Mouse (Mus musculus) heart, postnatal 0 days (tissue): ENCODE measurements around the gene Pla2g16. TPM values are rescaled to one million over a fixed set of nuclear protein-coding genes. Genes with fewer than 3 reads are reported as not detected.

Experiments used
- ATAC-seq: fragments of 200-750 bp; cut with Nextera tagmentation; 2 replicates; pipeline ENCODE4 v1.8.0; 2017; ENCODE audit warnings: low read depth, moderate number of reproducible peaks, moderate library complexity; ENCODE audit not compliant: insufficient read depth
- DNase-seq: peaks from one replicate; pipeline ENCODE4 v3.0.0-alpha.2; 2016; ENCODE audit warnings: low spot score
- H3K27ac ChIP-seq: fragments of 300-500 bp; sonication (generic); 2 replicates; pipeline ENCODE4 v1.5.1; 2014; ENCODE audit warnings: low read depth, mild to moderate bottlenecking
- H3K27me3 ChIP-seq: fragments of 300-500 bp; sonication (generic); 2 replicates; pipeline ENCODE4 v1.6.1; 2014; ENCODE audit warnings: low read length, mixed read lengths; ENCODE audit not compliant: control insufficient read depth, insufficient read depth
- H3K36me3 ChIP-seq: fragments of 300-500 bp; sonication (generic); replicated peaks from 2 replicates; pipeline ENCODE4 v1.6.1; 2014; ENCODE audit warnings: low read length, mixed read lengths; ENCODE audit not compliant: control insufficient read depth, insufficient read depth
- H3K4me1 ChIP-seq: fragments of 300-500 bp; sonication (generic); 2 replicates; pipeline ENCODE4 v1.6.1; 2014; ENCODE audit warnings: antibody characterized with exemption; ENCODE audit not compliant: control insufficient read depth, insufficient read depth
- H3K4me2 ChIP-seq: fragments of 300-500 bp; sonication (generic); 2 replicates; pipeline ENCODE4 v1.6.1; 2014; ENCODE audit warnings: low read depth, mild to moderate bottlenecking, low read length, moderate library complexity
- H3K4me3 ChIP-seq: fragments of 300-500 bp; sonication (generic); 2 replicates; pipeline ENCODE4 v1.5.1; 2014; ENCODE audit warnings: low read depth, low read length
- H3K9ac ChIP-seq: fragments of 300-500 bp; sonication (generic); replicated peaks from 2 replicates; pipeline ENCODE4 v1.6.1; 2014; ENCODE audit warnings: low read depth, low read length, mixed read lengths
- H3K9me3 ChIP-seq: fragments of 300-500 bp; sonication (generic); replicated peaks from 2 replicates; pipeline ENCODE4 v1.6.1; 2016; ENCODE audit warnings: low read length; ENCODE audit not compliant: control insufficient read depth
- CTCF ChIP-seq: IDR thresholded peaks from 2 replicates; pipeline ENCODE4 v1.5.1; 2016; ENCODE audit warnings: antibody characterized with exemption, control low read depth, low read depth
- EP300 ChIP-seq: IDR thresholded peaks from 2 replicates; pipeline ENCODE4 v1.6.1; 2016; ENCODE audit warnings: antibody characterized with exemption, low read depth
- WGBS: fragments of 180-500 bp; shearing (Covaris S2); extraction: QIAGEN DNeasy Blood & Tissue Kit; methylation state at CpG from one replicate; pipeline ENCODE4 v1.1.7; 2014; 5-methylcytosine and 5-hydroxymethylcytosine counted together
- polyA plus RNA-seq: library from polyadenylated mRNA; unstranded; fragments of >200 nt; fragmentation: Nextera tagmentation; extraction: Ambion mirVana; gene quantifications from 2 replicates; pipeline ENCODE4 v1.2.1, GENCODE M21; 2015
- total RNA-seq: library from RNA; depleted of rRNA; stranded (reverse); fragments of >200 nt; gene quantifications from 2 replicates; pipeline ENCODE4 v1.2.3, GENCODE M21; 2014; ENCODE audit warnings: low replicate concordance; rRNA removed

The Pla2g16 gene
- total RNA-seq = 41.6 and 45.6 TPM in 2 replicates
- polyA plus RNA-seq = 69.2 and 74.1 TPM in 2 replicates

- ATAC-seq (peak; percentile 93), DNase-seq (peak; percentile 86)
- no peaks in the 10 kb centered on the region for H3K27me3 ChIP-seq
- 1% methylated on average over 27 of the region's 27 CpGs for WGBS
- no peaks in the 10 kb centered on the region for H3K36me3 ChIP-seq
- peak within 1 kb of the TSS; percentile 62 for H3K9ac ChIP-seq
- peak within 1 kb of the TSS; percentile 65 for H3K4me2 ChIP-seq
- no peak for TF ChIP-seq EP300
- TF ChIP-seq CTCF = peak; percentile 20
- H3K4me1 ChIP-seq = peaks cover 8% of the 10 kb centered on the region; the same call in 1 of the 2 replicates
- peak within 1 kb of the TSS; percentile 85 for H3K27ac ChIP-seq
- peak within 1 kb of the TSS; percentile 71 for H3K4me3 ChIP-seq
- no peaks in the 10 kb centered on the region for H3K9me3 ChIP-seq
Measured at GRCm38 (mm10) chr19:7557328-7557822, at the start of gene Pla2g16. TSS of gene Pla2g16 (plus strand) at chr19:7557459.

GRCm38 (mm10) chr19:7508026-7508425 is 49.2 kb upstream of the Pla2g16 start:
- Histone ChIP-seq H3K36me3 (peaks cover 23% of the 10 kb centered on the region), H3K4me3 (no peak overlapping the region), H3K4me1 (peaks cover 10% of the 10 kb centered on the region; the same call in 1 of the 2 replicates), H3K9me3 (no peaks in the 10 kb centered on the region), H3K9ac (no peak overlapping the region), H3K27ac (no peak overlapping the region), H3K4me2 (no peak overlapping the region), H3K27me3 (no peaks in the 10 kb centered on the region)
- WGBS = 62% methylated on average over 4 of the region's 4 CpGs
- peak; percentile 13; the same call in 1 of the 2 replicates for TF ChIP-seq CTCF
- no peak for TF ChIP-seq EP300
- no peak for ATAC-seq
- DNase-seq = no peak

GRCm38 (mm10) chr19:7516437-7516836 is 40.8 kb upstream of the Pla2g16 start:
- no peak for DNase-seq

DNA sequence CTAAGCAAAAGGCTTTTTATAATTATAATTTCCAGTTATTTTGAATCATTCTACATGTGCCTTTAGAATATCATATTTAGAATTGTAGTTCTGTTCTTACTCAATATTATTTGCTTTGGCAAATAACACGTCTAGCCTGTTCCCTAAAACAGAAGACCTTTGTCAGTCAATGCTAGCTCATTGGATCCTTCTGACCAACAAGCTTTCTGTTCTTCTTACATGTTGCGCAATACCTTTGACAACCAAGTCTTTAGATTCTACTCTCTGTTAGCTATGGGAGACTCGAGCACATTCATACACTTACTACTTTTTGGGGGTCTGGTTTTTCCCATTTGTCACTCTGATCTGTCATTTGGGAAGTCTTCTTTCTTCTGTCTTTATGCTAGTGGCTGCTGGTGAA is 35.6 kb upstream of the Pla2g16 start:
- H3K36me3 ChIP-seq = peaks cover 73% of the 10 kb centered on the region
- no peak overlapping the region for H3K4me2 ChIP-seq
- DNase-seq = no peak
- 89% methylated on average over 3 of the region's 3 CpGs for WGBS
- H3K4me3 ChIP-seq = no peak overlapping the region
- no peak overlapping the region for H3K27ac ChIP-seq
- no peaks in the 10 kb centered on the region for H3K4me1 ChIP-seq
- TF ChIP-seq EP300 = no peak
- TF ChIP-seq CTCF = no peak
- H3K27me3 ChIP-seq = no peaks in the 10 kb centered on the region
- no peak for ATAC-seq
- no peak overlapping the region for H3K9ac ChIP-seq
- H3K9me3 ChIP-seq = no peaks in the 10 kb centered on the region

More at GRCm38 (mm10) chr19:7516437-7516836, 40.8 kb upstream of the Pla2g16 start:
- Histone ChIP-seq H3K4me1 (no peaks in the 10 kb centered on the region), H3K4me2 (no peak overlapping the region), H3K9me3 (no peaks in the 10 kb centered on the region), H3K4me3 (no peak overlapping the region), H3K36me3 (peaks cover 41% of the 10 kb centered on the region), H3K9ac (no peak overlapping the region), H3K27ac (no peak overlapping the region), H3K27me3 (no peaks in the 10 kb centered on the region)
- TF ChIP-seq EP300 (no peak), CTCF (no peak)
- 82% methylated on average over 1 of the region's 1 CpGs for WGBS
- ATAC-seq = no peak

DNA sequence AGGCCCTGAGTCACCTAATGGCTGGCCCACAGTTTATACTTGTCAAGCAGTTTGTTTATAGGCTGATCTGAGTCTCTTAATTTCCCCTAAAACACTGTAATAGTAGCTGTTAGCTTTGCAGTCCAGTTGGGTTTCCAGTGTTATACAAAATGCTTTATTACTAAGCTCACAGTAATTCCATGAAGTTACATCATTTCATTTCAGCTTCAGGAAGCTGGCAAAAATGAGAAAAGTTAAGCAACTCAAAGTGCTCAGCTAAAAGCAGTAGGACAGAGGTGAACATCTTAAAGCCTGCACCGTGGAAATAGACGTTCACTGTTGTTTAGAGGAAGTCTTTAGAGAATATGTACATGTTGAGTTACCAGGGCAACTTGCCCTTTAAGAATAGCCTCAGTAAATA is 34.4 kb upstream of the Pla2g16 start:
- no peak overlapping the region for H3K4me2 ChIP-seq
- ATAC-seq (no peak), DNase-seq (no peak)
- H3K36me3 ChIP-seq = peaks cover 70% of the 10 kb centered on the region
- H3K4me3 ChIP-seq = no peak overlapping the region
- H3K9me3 ChIP-seq = no peaks in the 10 kb centered on the region
- H3K4me1 ChIP-seq = no peaks in the 10 kb centered on the region
- no peak for TF ChIP-seq EP300
- TF ChIP-seq CTCF = no peak
- no peaks in the 10 kb centered on the region for H3K27me3 ChIP-seq
- WGBS = 100% methylated on average over 2 of the region's 2 CpGs
- no peak overlapping the region for H3K9ac ChIP-seq
- H3K27ac ChIP-seq = no peak overlapping the region

- Histone ChIP-seq H3K27me3 (no peaks in the 10 kb centered on the region), H3K36me3 (peaks cover 68% of the 10 kb centered on the region), H3K9me3 (no peaks in the 10 kb centered on the region), H3K4me2 (no peak overlapping the region), H3K27ac (no peak overlapping the region), H3K4me3 (no peak overlapping the region), H3K4me1 (no peaks in the 10 kb centered on the region), H3K9ac (no peak overlapping the region)
- TF ChIP-seq CTCF (no peak), EP300 (no peak)
- ATAC-seq (no peak), DNase-seq (no peak)
- WGBS = 94% methylated on average over 1 of the region's 1 CpGs
Measured at GRCm38 (mm10) chr19:7523292-7523691, 34.0 kb upstream of the Pla2g16 start.
